Mouse (Mus musculus): ENCODE results near the gene Rab8b. TPM values are rescaled to one million over a fixed set of nuclear protein-coding genes. Genes with fewer than 3 reads are reported as not detected.
"Not testable (repeated sequence)": the region's sequence is repeated elsewhere in the genome, so short reads cannot be mapped to it uniquely, and the experiment has no call there.

Gene Rab8b
- polyA plus RNA-seq, 1 experiment from 2014 or later, result 39.4 TPM

- Histone ChIP-seq H3K4me3 (no peak overlapping the region), H3K9ac (no peak overlapping the region), H3K27me3 (replicated peaks) (no peaks in the 10 kb centered on the region), H3K36me3 (0 out of 2 replicates have a peak, but pooled peaks cover 8% of the 10 kb centered on the region), H3K9me3 (replicated peaks) (no peaks in the 10 kb centered on the region), H3K4me1 (peaks cover 78% of the 10 kb centered on the region), H3K4me2 (no peak overlapping the region), H3K27ac (no peak overlapping the region)
- WGBS (ENCODE audit: insufficient replicate concordance), result 81% methylated on average over 2 of the region's 2 CpGs
- no peak for ATAC-seq
Observed at GRCm38 (mm10) chr9:66884609-66885008, 34.9 kb downstream of the Rab8b start.

- no peak; the same call in 1 of the 2 replicates for ATAC-seq
- 46% methylated on average over 5 of the region's 5 CpGs for WGBS (ENCODE audit: insufficient replicate concordance)
- Histone ChIP-seq H3K36me3 (peaks cover 10% of the 10 kb centered on the region; the same call in 1 of the 2 replicates), H3K4me2 (no peak overlapping the region), H3K9ac (no peak overlapping the region), H3K27me3 (replicated peaks) (no peaks in the 10 kb centered on the region), H3K27ac (no peak overlapping the region), H3K9me3 (replicated peaks) (no peaks in the 10 kb centered on the region), H3K4me3 (no peak overlapping the region), H3K4me1 (peaks cover 69% of the 10 kb centered on the region)
Observed at GRCm38 (mm10) chr9:66883500-66883899, 36.0 kb downstream of the Rab8b start.

- no peak for ATAC-seq
- peak overlapping the region; percentile 25; the same call in 1 of the 2 replicates for H3K4me2 ChIP-seq
- H3K9ac ChIP-seq, result no peak overlapping the region; the same call in 1 of the 2 replicates
Observed at GRCm38 (mm10) chr9:66882406-66882821, 37.1 kb downstream of the Rab8b start.

GRCm38 (mm10) chr9:66881858-66882257, 37.6 kb downstream of the Rab8b start:
- ATAC-seq, result no peak
- WGBS (ENCODE audit: insufficient replicate concordance), result 73% methylated on average over 3 of the region's 3 CpGs
- Histone ChIP-seq H3K36me3 (peaks cover 8% of the 10 kb centered on the region; the same call in 1 of the 2 replicates), H3K27ac (peak overlapping the region; percentile 61; the same call in 1 of the 2 replicates), H3K4me2 (no peak overlapping the region), H3K4me3 (no peak overlapping the region), H3K27me3 (replicated peaks) (no peaks in the 10 kb centered on the region), H3K9ac (no peak overlapping the region), H3K4me1 (peaks cover 55% of the 10 kb centered on the region), H3K9me3 (replicated peaks) (no peaks in the 10 kb centered on the region)

More at GRCm38 (mm10) chr9:66882406-66882821, 37.1 kb downstream of the Rab8b start:
- peaks cover 12% of the 10 kb centered on the region; the same call in 1 of the 2 replicates for H3K36me3 ChIP-seq
- H3K27me3 ChIP-seq (replicated peaks), result no peaks in the 10 kb centered on the region
- WGBS (ENCODE audit: insufficient replicate concordance), result 49% methylated on average over 8 of the region's 8 CpGs
- H3K27ac ChIP-seq, result peak overlapping the region; percentile 61
- H3K4me1 ChIP-seq, result peaks cover 59% of the 10 kb centered on the region
- H3K9me3 ChIP-seq (replicated peaks), result no peaks in the 10 kb centered on the region
- H3K4me3 ChIP-seq, result no peak overlapping the region

GRCm38 (mm10) chr9:66880752-66881151, 38.7 kb downstream of the Rab8b start:
- Histone ChIP-seq H3K9ac (no peak overlapping the region), H3K27ac (no peak overlapping the region), H3K27me3 (replicated peaks) (no peaks in the 10 kb centered on the region), H3K4me1 (peaks cover 44% of the 10 kb centered on the region), H3K4me2 (no peak overlapping the region), H3K9me3 (replicated peaks) (no peaks in the 10 kb centered on the region), H3K36me3 (peaks cover 13% of the 10 kb centered on the region; the same call in 1 of the 2 replicates), H3K4me3 (no peak overlapping the region)
- ATAC-seq, result no peak
- WGBS (ENCODE audit: insufficient replicate concordance), result 77% methylated on average over 2 of the region's 2 CpGs

GRCm38 (mm10) chr9:66879486-66879885, 40.0 kb downstream of the Rab8b start:
- H3K27ac ChIP-seq, result no peak overlapping the region
- no peak for ATAC-seq
- no peak overlapping the region for H3K4me2 ChIP-seq
- no peaks in the 10 kb centered on the region for H3K27me3 ChIP-seq (replicated peaks)
- no peak overlapping the region for H3K4me3 ChIP-seq
- no peak overlapping the region for H3K9ac ChIP-seq
- H3K9me3 ChIP-seq (replicated peaks), result no peaks in the 10 kb centered on the region
- peaks cover 19% of the 10 kb centered on the region for H3K36me3 ChIP-seq
- 72% methylated on average over 6 of the region's 6 CpGs for WGBS (ENCODE audit: insufficient replicate concordance)
- peaks cover 37% of the 10 kb centered on the region for H3K4me1 ChIP-seq

- no peak for ATAC-seq
- no peaks in the 10 kb centered on the region for H3K9me3 ChIP-seq (replicated peaks)
- no peak overlapping the region for H3K4me3 ChIP-seq
- no peaks in the 10 kb centered on the region for H3K27me3 ChIP-seq (replicated peaks)
- no peak overlapping the region for H3K27ac ChIP-seq
- 86% methylated on average over 3 of the region's 3 CpGs for WGBS (ENCODE audit: insufficient replicate concordance)
- H3K9ac ChIP-seq, result no peak overlapping the region
- H3K4me1 ChIP-seq, result peaks cover 39% of the 10 kb centered on the region
- H3K36me3 ChIP-seq, result peaks cover 24% of the 10 kb centered on the region
- H3K4me2 ChIP-seq, result no peak overlapping the region
Observed at GRCm38 (mm10) chr9:66878899-66879298, 40.6 kb downstream of the Rab8b start.

- 83% methylated on average over 5 of the region's 5 CpGs for WGBS (ENCODE audit: insufficient replicate concordance)
- Histone ChIP-seq H3K4me2 (no peak overlapping the region), H3K4me3 (no peak overlapping the region), H3K9me3 (replicated peaks) (no peaks in the 10 kb centered on the region), H3K9ac (no peak overlapping the region), H3K27me3 (replicated peaks) (no peaks in the 10 kb centered on the region), H3K27ac (no peak overlapping the region), H3K36me3 (peaks cover 29% of the 10 kb centered on the region), H3K4me1 (peaks cover 20% of the 10 kb centered on the region)
- no peak for ATAC-seq
Observed at GRCm38 (mm10) chr9:66876577-66876976, 42.9 kb downstream of the Rab8b start.

- no peak for ATAC-seq
- 94% methylated on average over 5 of the region's 5 CpGs for WGBS (ENCODE audit: insufficient replicate concordance)
- Histone ChIP-seq H3K9ac (no peak overlapping the region), H3K27me3 (replicated peaks) (no peaks in the 10 kb centered on the region), H3K27ac (no peak overlapping the region), H3K4me2 (no peak overlapping the region), H3K4me1 (peaks cover 10% of the 10 kb centered on the region), H3K4me3 (no peak overlapping the region), H3K9me3 (replicated peaks) (no peaks in the 10 kb centered on the region), H3K36me3 (peaks cover 29% of the 10 kb centered on the region)
Observed at GRCm38 (mm10) chr9:66874297-66874696, 45.2 kb downstream of the Rab8b start.

GRCm38 (mm10) chr9:66873531-66873930, 46.0 kb downstream of the Rab8b start:
- no peaks in the 10 kb centered on the region for H3K27me3 ChIP-seq (replicated peaks)
- ATAC-seq, result no peak
- no peaks in the 10 kb centered on the region for H3K9me3 ChIP-seq (replicated peaks)
- H3K4me2 ChIP-seq, result no peak overlapping the region
- peaks cover 10% of the 10 kb centered on the region for H3K4me1 ChIP-seq
- H3K27ac ChIP-seq, result no peak overlapping the region
- no peak overlapping the region for H3K9ac ChIP-seq
- H3K4me3 ChIP-seq, result no peak overlapping the region
- H3K36me3 ChIP-seq, result peaks cover 28% of the 10 kb centered on the region

- ATAC-seq; H3K4me3 ChIP-seq; H3K9me3 ChIP-seq (replicated peaks); H3K4me2 ChIP-seq; H3K27me3 ChIP-seq (replicated peaks); H3K9ac ChIP-seq; H3K27ac ChIP-seq: not testable (repeated sequence)
- H3K36me3 ChIP-seq, result peaks cover 25% of the 10 kb centered on the region
- 64% methylated on average over 2 of the region's 2 CpGs for WGBS (ENCODE audit: insufficient replicate concordance)
- H3K4me1 ChIP-seq, result peaks cover 10% of the 10 kb centered on the region
Observed at GRCm38 (mm10) chr9:66873009-66873408, 46.5 kb downstream of the Rab8b start.

- WGBS (ENCODE audit: insufficient replicate concordance), result 85% methylated on average over 10 of the region's 10 CpGs
- Histone ChIP-seq H3K9me3 (replicated peaks) (no peaks in the 10 kb centered on the region), H3K4me1 (peaks cover 8% of the 10 kb centered on the region), H3K27me3 (replicated peaks) (no peaks in the 10 kb centered on the region), H3K36me3 (peaks cover 25% of the 10 kb centered on the region), H3K9ac (no peak overlapping the region), H3K4me3 (no peak overlapping the region), H3K27ac (no peak overlapping the region), H3K4me2 (no peak overlapping the region)
- no peak for ATAC-seq
Observed at GRCm38 (mm10) chr9:66872015-66872727, 47.3 kb downstream of the Rab8b start.
